Mouse (Mus musculus) adrenal gland, postnatal 25 days (tissue): Measurements from ENCODE around the gene Wdfy4. TPM values are rescaled to one million over a fixed set of nuclear protein-coding genes. Genes with fewer than 3 reads are reported as not detected.

Source experiments
- DNase-seq: peaks from one replicate; pipeline ENCODE4 v3.0.0; 2021; ENCODE audit warnings: mixed read lengths
- total RNA-seq: library from RNA; stranded (reverse); gene quantifications from 2 replicates; pipeline ENCODE4 v1.2.3, GENCODE M21; 2021

Wdfy4 gene
- total RNA-seq, 1 experiment from 2014 or later, result 2.0 TPM

- DNase-seq, result no peak
These were observed 4.6 kb upstream of the Wdfy4 start for GRCm38 (mm10) chr14:33189849-33190423.

GRCm38 (mm10) chr14:33189230-33189629 is 3.9 kb upstream of the Wdfy4 start:
- no peak for DNase-seq

GRCm38 (mm10) chr14:33187201-33187600 is 1.9 kb upstream of the Wdfy4 start:
- DNase-seq, result no peak

- DNase-seq, result no peak
These were observed 5.2 kb downstream of the Wdfy4 start for GRCm38 (mm10) chr14:33180102-33180501.

GRCm38 (mm10) chr14:33175059-33175821 is 10.1 kb downstream of the Wdfy4 start:
- DNase-seq, result no peak

- DNase-seq, result no peak
These were observed 13.4 kb downstream of the Wdfy4 start for GRCm38 (mm10) chr14:33171942-33172341.

GRCm38 (mm10) chr14:33168750-33169149 is 16.6 kb downstream of the Wdfy4 start:
- DNase-seq, result no peak

GRCm38 (mm10) chr14:33162238-33162637 is 23.1 kb downstream of the Wdfy4 start:
- DNase-seq, result no peak

- no peak for DNase-seq
These were observed 27.0 kb downstream of the Wdfy4 start for GRCm38 (mm10) chr14:33158268-33158667.

GRCm38 (mm10) chr14:33152941-33153340 is 32.4 kb downstream of the Wdfy4 start:
- DNase-seq, result no peak

- DNase-seq, result no peak
These were observed 39.0 kb downstream of the Wdfy4 start for GRCm38 (mm10) chr14:33146287-33146686.

- no peak for DNase-seq
These were observed 48.5 kb downstream of the Wdfy4 start for GRCm38 (mm10) chr14:33136843-33137242.

GRCm38 (mm10) chr14:33135170-33135569 is 50.1 kb downstream of the Wdfy4 start:
- DNase-seq, result no peak

GRCm38 (mm10) chr14:33131044-33131758 is 54.1 kb downstream of the Wdfy4 start:
- no peak for DNase-seq

- no peak for DNase-seq
These were observed 68.7 kb downstream of the Wdfy4 start for GRCm38 (mm10) chr14:33116590-33116989.

- DNase-seq, result no peak
These were observed 80.5 kb downstream of the Wdfy4 start for GRCm38 (mm10) chr14:33104809-33105208.

GRCm38 (mm10) chr14:33101609-33102008 is 83.7 kb downstream of the Wdfy4 start:
- no peak for DNase-seq

GRCm38 (mm10) chr14:33099926-33100325 is 85.4 kb downstream of the Wdfy4 start:
- DNase-seq, result no peak

- no peak for DNase-seq
These were observed 86.2 kb downstream of the Wdfy4 start for GRCm38 (mm10) chr14:33099111-33099510.

- DNase-seq, result no peak
These were observed 88.8 kb downstream of the Wdfy4 start for GRCm38 (mm10) chr14:33096462-33096861.

- no peak for DNase-seq
These were observed 102.0 kb downstream of the Wdfy4 start for GRCm38 (mm10) chr14:33083326-33083725.

- no peak for DNase-seq
These were observed 103.0 kb downstream of the Wdfy4 start for GRCm38 (mm10) chr14:33082301-33082700.

- DNase-seq, result no peak
These were observed 103.9 kb downstream of the Wdfy4 start for GRCm38 (mm10) chr14:33081370-33081860.
